Mouse (Mus musculus): ENCODE measurements around the gene Tanc2. TPM values are rescaled to one million over a fixed set of nuclear protein-coding genes. Genes with fewer than 3 reads are reported as not detected.

Tanc2 gene
- polyA plus RNA-seq, 1 experiment from 2014 or later: 13.3 TPM

DNA sequence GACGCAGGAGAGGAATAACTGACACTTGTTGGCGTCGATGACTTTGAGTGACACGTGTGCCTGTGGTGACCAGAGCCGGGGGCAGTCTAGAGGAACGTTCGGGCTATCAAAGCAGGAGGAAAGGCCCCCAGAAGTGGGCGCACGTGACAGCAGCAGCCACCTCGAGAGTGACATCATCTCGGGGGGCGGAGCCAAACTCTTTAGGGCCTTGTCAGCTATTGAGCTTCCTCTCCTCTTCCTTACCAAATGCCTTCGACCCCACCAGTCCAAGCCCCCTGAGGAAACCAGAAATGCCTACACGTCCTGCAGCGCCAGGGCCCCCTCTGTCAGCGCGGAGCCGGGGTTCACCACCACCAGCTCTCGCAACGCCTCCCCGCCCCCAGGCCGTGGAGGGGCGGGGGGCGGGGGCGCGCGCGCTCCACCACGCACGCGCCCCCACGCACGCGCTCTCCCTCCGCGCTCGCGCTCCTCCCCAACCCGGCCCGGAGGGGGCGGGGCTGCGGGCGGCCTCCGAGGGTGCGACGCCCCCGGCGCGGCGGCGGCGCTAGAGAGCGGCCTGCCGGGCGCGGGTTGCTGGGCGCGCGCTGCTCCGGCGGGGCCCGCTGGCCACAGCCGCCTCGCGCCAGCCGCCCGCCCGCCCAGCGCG lies 432 bp upstream of the Tanc2 start:
- peak; percentile 92 for ATAC-seq (replicated peaks; ENCODE audit: low FRiP score, low TSS enrichment, low read depth)
- Histone ChIP-seq H3K36me3 (ENCODE audit: control insufficient read depth, insufficient read depth, low read length) (no peaks in the 10 kb centered on the region), H3K9me3 (ENCODE audit: control insufficient read depth, low read length) (no peaks in the 10 kb centered on the region), H3K27ac (ENCODE audit: low read depth) (peak overlapping the region; percentile 89), H3K4me1 (replicated peaks; ENCODE audit: control insufficient read depth, insufficient read depth, low read length) (peaks cover 11% of the 10 kb centered on the region; the same call in 1 of the 2 replicates), H3K4me3 (ENCODE audit: low read depth, low read length) (peak overlapping the region; percentile 83), H3K9ac (ENCODE audit: low read length) (peak overlapping the region; percentile 87), H3K27me3 (replicated peaks; ENCODE audit: control insufficient read depth, insufficient read depth, low read length) (no peaks in the 10 kb centered on the region), H3K4me2 (ENCODE audit: low read length) (peak overlapping the region; percentile 75)
- peak; percentile 96 for DNase-seq (ENCODE audit: low spot score)
- 1% methylated on average over 56 of the region's 70 CpGs for WGBS

DNA sequence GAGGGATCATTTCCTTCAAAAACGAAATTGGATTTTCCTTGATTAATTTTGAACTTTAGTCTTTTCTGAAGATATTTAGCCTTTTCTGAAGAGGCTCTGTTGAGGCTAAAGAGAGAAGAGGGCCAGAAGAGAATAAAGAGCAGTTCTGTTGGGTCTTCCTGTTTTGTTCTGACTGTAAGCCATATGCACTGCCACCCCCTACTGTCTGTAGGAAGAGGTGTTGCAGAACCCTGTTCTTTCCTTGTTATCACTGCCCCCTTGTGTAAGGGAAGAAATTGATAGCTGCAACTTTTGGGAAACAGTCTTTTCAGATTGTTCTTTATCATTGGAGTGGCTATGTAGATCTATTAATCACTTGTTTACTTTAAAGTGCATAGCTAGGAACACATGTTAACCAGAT lies 2.1 kb downstream of the Tanc2 start:
- DNase-seq (ENCODE audit: low spot score): no peak
- H3K9me3 ChIP-seq (ENCODE audit: control insufficient read depth, low read length): no peaks in the 10 kb centered on the region

DNA sequence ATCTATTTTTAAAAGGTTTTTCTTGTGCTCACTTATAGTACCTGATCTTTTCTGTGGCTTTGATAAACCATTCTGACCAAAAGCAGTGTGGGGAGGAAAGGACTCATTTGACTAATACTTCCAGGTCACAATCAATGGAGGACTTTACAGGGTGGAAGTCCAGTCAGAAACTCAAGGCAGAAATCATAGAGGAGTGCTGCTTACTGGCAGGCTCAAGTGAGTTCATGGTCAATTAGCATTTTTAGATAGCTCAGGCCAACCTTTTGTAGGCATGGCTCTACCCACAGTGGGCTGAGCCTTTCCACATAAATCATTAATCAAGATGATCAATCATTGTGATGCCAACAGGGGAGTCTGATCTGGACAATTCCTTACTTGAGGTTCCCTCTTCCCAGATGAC lies 12.4 kb downstream of the Tanc2 start:
- no peaks in the 10 kb centered on the region for H3K27me3 ChIP-seq (replicated peaks; ENCODE audit: control insufficient read depth, insufficient read depth, low read length)
- no peak overlapping the region for H3K27ac ChIP-seq (ENCODE audit: low read depth)
- H3K4me1 ChIP-seq (replicated peaks; ENCODE audit: control insufficient read depth, insufficient read depth, low read length): no peaks in the 10 kb centered on the region
- no peak overlapping the region for H3K4me2 ChIP-seq (ENCODE audit: low read length)
- no peak for DNase-seq (ENCODE audit: low spot score)
- H3K9ac ChIP-seq (ENCODE audit: low read length): no peak overlapping the region
- no peak for ATAC-seq (replicated peaks; ENCODE audit: low FRiP score, low TSS enrichment, low read depth)
- H3K9me3 ChIP-seq (ENCODE audit: control insufficient read depth, low read length): no peaks in the 10 kb centered on the region
- H3K4me3 ChIP-seq (ENCODE audit: low read depth, low read length): no peak overlapping the region
- H3K36me3 ChIP-seq (ENCODE audit: control insufficient read depth, insufficient read depth, low read length): no peaks in the 10 kb centered on the region

More for the DNA sequence above, 2.1 kb downstream of the Tanc2 start:
- H3K9ac ChIP-seq (ENCODE audit: low read length): no peak overlapping the region
- peaks cover 11% of the 10 kb centered on the region; the same call in 1 of the 2 replicates for H3K4me1 ChIP-seq (replicated peaks; ENCODE audit: control insufficient read depth, insufficient read depth, low read length)
- no peaks in the 10 kb centered on the region for H3K36me3 ChIP-seq (ENCODE audit: control insufficient read depth, insufficient read depth, low read length)
- H3K4me2 ChIP-seq (ENCODE audit: low read length): no peak overlapping the region
- no peak overlapping the region for H3K27ac ChIP-seq (ENCODE audit: low read depth)
- H3K27me3 ChIP-seq (replicated peaks; ENCODE audit: control insufficient read depth, insufficient read depth, low read length): no peaks in the 10 kb centered on the region
- 18% methylated on average over 1 of the region's 1 CpGs for WGBS
- no peak overlapping the region for H3K4me3 ChIP-seq (ENCODE audit: low read depth, low read length)
- no peak for ATAC-seq (replicated peaks; ENCODE audit: low FRiP score, low TSS enrichment, low read depth)

DNA sequence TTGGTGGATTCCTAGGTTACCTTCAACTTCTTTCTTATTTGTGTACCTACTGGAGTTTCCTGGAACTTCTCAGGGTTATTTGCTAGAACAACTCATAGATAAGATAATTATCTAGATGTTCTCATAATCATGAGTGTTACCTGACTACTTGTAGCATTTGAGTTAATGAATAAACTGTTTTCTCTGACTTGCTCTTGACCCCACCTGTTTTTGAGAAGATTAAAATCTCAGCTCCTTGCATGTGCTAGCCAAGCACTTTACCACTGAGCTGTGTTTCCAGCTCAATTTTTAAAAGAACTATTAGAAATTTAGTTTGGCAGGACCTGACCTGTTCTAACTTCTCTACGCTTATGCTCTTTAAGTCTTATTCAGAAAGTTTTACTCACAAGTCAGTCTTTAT lies 36.4 kb downstream of the Tanc2 start:
- H3K36me3 ChIP-seq (ENCODE audit: control insufficient read depth, insufficient read depth, low read length): no peaks in the 10 kb centered on the region
- 95% methylated on average over 1 of the region's 1 CpGs for WGBS
- no peak overlapping the region for H3K4me2 ChIP-seq (ENCODE audit: low read length)
- H3K4me1 ChIP-seq (replicated peaks; ENCODE audit: control insufficient read depth, insufficient read depth, low read length): no peaks in the 10 kb centered on the region
- H3K27ac ChIP-seq (ENCODE audit: low read depth): no peak overlapping the region
- H3K9me3 ChIP-seq (ENCODE audit: control insufficient read depth, low read length): no peaks in the 10 kb centered on the region
- H3K9ac ChIP-seq (ENCODE audit: low read length): no peak overlapping the region
- no peaks in the 10 kb centered on the region for H3K27me3 ChIP-seq (replicated peaks; ENCODE audit: control insufficient read depth, insufficient read depth, low read length)
- no peak overlapping the region for H3K4me3 ChIP-seq (ENCODE audit: low read depth, low read length)
- no peak for ATAC-seq (replicated peaks; ENCODE audit: low FRiP score, low TSS enrichment, low read depth)
- no peak for DNase-seq (ENCODE audit: low spot score)

DNA sequence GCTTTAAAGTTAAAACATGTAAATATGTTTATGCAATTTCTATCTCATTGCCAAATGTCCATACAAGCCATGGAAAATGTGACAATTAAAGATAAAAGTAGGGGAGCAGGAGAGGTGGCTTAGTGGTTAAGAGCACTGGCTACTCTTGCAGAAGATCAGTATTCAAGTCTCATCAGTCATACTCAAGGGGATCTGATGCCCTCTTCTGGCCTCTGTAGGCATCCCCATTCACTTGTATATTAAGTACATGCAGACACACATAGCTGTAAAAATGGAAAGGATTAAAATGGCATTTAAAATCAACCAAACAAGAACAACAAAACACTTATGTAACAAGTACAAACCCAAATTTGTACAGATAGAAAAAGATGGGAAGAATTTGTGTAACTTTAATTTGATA lies 54.2 kb downstream of the Tanc2 start:
- H3K9ac ChIP-seq (ENCODE audit: low read length): no peak overlapping the region
- H3K4me1 ChIP-seq (replicated peaks; ENCODE audit: control insufficient read depth, insufficient read depth, low read length): no peaks in the 10 kb centered on the region
- DNase-seq (ENCODE audit: low spot score): no peak
- ATAC-seq (replicated peaks; ENCODE audit: low FRiP score, low TSS enrichment, low read depth): no peak
- no peaks in the 10 kb centered on the region for H3K36me3 ChIP-seq (ENCODE audit: control insufficient read depth, insufficient read depth, low read length)
- no peak overlapping the region for H3K27ac ChIP-seq (ENCODE audit: low read depth)
- H3K27me3 ChIP-seq (replicated peaks; ENCODE audit: control insufficient read depth, insufficient read depth, low read length): no peaks in the 10 kb centered on the region
- no peak overlapping the region for H3K4me3 ChIP-seq (ENCODE audit: low read depth, low read length)
- no peak overlapping the region for H3K4me2 ChIP-seq (ENCODE audit: low read length)
- no peaks in the 10 kb centered on the region for H3K9me3 ChIP-seq (ENCODE audit: control insufficient read depth, low read length)

DNA sequence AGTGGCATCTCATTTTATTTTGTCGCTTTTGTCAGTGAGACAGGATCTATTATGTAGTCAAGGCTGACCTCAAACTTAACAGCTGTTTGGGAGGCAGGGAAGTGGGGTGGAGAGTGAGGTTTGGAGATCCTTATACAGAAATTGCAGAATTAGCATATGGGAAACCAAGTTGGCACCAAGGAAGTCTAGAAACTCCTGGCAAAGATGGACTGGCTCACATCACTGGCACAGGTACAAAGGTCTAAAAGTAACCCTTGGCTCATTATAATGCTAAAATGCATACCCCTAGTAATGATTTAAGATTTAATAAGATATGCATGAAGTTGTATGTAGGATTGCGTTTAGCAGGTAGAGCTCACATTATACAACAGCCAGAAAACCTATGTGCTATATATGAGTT lies 58.2 kb downstream of the Tanc2 start:
- no peak for DNase-seq (ENCODE audit: low spot score)
- ATAC-seq (replicated peaks; ENCODE audit: low FRiP score, low TSS enrichment, low read depth): no peak
- H3K27me3 ChIP-seq (replicated peaks; ENCODE audit: control insufficient read depth, insufficient read depth, low read length): no peaks in the 10 kb centered on the region
- H3K4me3 ChIP-seq (ENCODE audit: low read depth, low read length): no peak overlapping the region
- no peak overlapping the region for H3K4me2 ChIP-seq (ENCODE audit: low read length)
- no peaks in the 10 kb centered on the region for H3K36me3 ChIP-seq (ENCODE audit: control insufficient read depth, insufficient read depth, low read length)
- no peak overlapping the region for H3K27ac ChIP-seq (ENCODE audit: low read depth)
- no peak overlapping the region for H3K9ac ChIP-seq (ENCODE audit: low read length)
- WGBS: 94% methylated on average over 2 of the region's 2 CpGs
- H3K4me1 ChIP-seq (replicated peaks; ENCODE audit: control insufficient read depth, insufficient read depth, low read length): no peaks in the 10 kb centered on the region
- H3K9me3 ChIP-seq (ENCODE audit: control insufficient read depth, low read length): no peaks in the 10 kb centered on the region

DNA sequence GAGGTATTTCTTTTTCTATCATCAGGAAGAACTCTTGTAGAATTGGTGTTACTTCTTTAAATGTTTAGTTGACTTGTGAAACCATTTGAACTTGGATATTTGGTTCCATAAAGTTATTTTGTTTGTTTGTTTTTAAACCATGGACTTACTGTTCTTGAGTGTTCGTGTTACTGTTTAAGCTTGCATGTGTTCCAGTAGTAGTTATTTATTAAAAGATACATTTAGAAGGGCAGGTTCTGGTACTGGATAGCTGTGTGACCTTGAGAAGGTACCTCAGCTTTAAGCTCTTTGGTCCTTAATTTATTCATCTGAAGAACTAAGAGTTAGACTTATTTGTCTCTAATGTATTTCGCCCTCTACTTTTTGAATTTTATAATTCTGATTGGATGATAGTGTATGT lies 64.8 kb downstream of the Tanc2 start:
- Histone ChIP-seq H3K9ac (ENCODE audit: low read length) (no peak overlapping the region), H3K9me3 (ENCODE audit: control insufficient read depth, low read length) (no peaks in the 10 kb centered on the region), H3K27ac (ENCODE audit: low read depth) (no peak overlapping the region), H3K4me2 (ENCODE audit: low read length) (no peak overlapping the region), H3K36me3 (ENCODE audit: control insufficient read depth, insufficient read depth, low read length) (no peaks in the 10 kb centered on the region), H3K27me3 (replicated peaks; ENCODE audit: control insufficient read depth, insufficient read depth, low read length) (no peaks in the 10 kb centered on the region), H3K4me3 (ENCODE audit: low read depth, low read length) (no peak overlapping the region), H3K4me1 (replicated peaks; ENCODE audit: control insufficient read depth, insufficient read depth, low read length) (no peaks in the 10 kb centered on the region)
- DNase-seq (ENCODE audit: low spot score) (no peak), ATAC-seq (replicated peaks; ENCODE audit: low FRiP score, low TSS enrichment, low read depth) (no peak)
- 87% methylated on average over 2 of the region's 2 CpGs for WGBS

DNA sequence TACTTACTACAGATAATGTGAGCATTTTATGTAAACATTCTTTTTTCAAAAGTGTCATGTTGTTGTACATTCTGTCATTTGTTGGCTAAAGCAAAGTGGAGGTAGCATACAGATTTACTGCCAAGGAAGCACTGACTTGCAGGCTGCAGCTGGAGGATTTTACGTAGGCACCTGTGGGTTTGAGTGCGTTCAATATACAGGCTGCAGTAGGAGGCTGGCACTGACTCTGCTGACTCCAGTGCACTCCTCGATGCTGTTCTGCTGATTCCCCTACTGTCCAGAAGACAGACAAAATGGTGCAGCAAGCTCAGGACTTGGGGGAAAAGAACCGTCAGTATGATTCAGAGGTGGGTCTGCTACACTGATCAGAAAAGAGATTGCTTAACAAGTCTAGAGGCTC lies 65.5 kb downstream of the Tanc2 start:
- DNase-seq (ENCODE audit: low spot score) (no peak), ATAC-seq (replicated peaks; ENCODE audit: low FRiP score, low TSS enrichment, low read depth) (no peak)
- H3K4me3 ChIP-seq (ENCODE audit: low read depth, low read length): no peak overlapping the region
- H3K27ac ChIP-seq (ENCODE audit: low read depth): no peak overlapping the region
- no peaks in the 10 kb centered on the region for H3K27me3 ChIP-seq (replicated peaks; ENCODE audit: control insufficient read depth, insufficient read depth, low read length)
- no peaks in the 10 kb centered on the region for H3K9me3 ChIP-seq (ENCODE audit: control insufficient read depth, low read length)
- H3K4me2 ChIP-seq (ENCODE audit: low read length): no peak overlapping the region
- H3K36me3 ChIP-seq (ENCODE audit: control insufficient read depth, insufficient read depth, low read length): no peaks in the 10 kb centered on the region
- no peak overlapping the region for H3K9ac ChIP-seq (ENCODE audit: low read length)
- H3K4me1 ChIP-seq (replicated peaks; ENCODE audit: control insufficient read depth, insufficient read depth, low read length): no peaks in the 10 kb centered on the region
- 66% methylated on average over 4 of the region's 4 CpGs for WGBS

DNA sequence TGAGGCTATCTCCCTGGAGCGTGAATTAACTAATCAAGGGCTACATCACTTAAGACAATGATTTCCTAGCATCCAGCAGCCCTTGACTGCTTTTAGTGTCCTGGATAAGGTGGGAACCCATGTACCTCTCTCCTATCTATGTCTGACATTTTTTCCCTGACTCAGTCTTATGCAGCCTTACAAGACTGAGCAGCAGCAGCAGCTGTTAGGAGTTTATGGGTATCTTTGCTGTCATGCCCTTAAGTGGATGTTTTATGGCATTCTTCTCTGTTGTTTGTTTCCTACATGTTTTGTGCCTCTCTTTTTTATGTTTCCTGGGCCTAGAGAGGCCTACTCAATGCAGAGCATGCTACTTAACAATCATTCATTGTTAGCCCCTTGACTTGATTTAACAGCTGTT lies 78.1 kb downstream of the Tanc2 start:
- H3K4me2 ChIP-seq (ENCODE audit: low read length): no peak overlapping the region
- ATAC-seq (replicated peaks; ENCODE audit: low FRiP score, low TSS enrichment, low read depth) (no peak), DNase-seq (ENCODE audit: low spot score) (no peak)
- no peaks in the 10 kb centered on the region for H3K4me1 ChIP-seq (replicated peaks; ENCODE audit: control insufficient read depth, insufficient read depth, low read length)
- no peaks in the 10 kb centered on the region for H3K27me3 ChIP-seq (replicated peaks; ENCODE audit: control insufficient read depth, insufficient read depth, low read length)
- 100% methylated on average over 1 of the region's 1 CpGs for WGBS
- no peak overlapping the region for H3K9ac ChIP-seq (ENCODE audit: low read length)
- no peak overlapping the region for H3K4me3 ChIP-seq (ENCODE audit: low read depth, low read length)
- H3K36me3 ChIP-seq (ENCODE audit: control insufficient read depth, insufficient read depth, low read length): no peaks in the 10 kb centered on the region
- no peak overlapping the region for H3K27ac ChIP-seq (ENCODE audit: low read depth)
- H3K9me3 ChIP-seq (ENCODE audit: control insufficient read depth, low read length): no peaks in the 10 kb centered on the region

Data from intestine, embryonic 14.5 days (tissue).